Mouse (Mus musculus) CH12.LX (cell line): ENCODE measurements at regions not wholly inside any gene's neighbourhood (a gene's known extent, or its start where the extent isn't known, plus 50 kb on each side); places are given as distances from the start of the nearest gene placed in this dataset.

Experiments
- CHD1 ChIP-seq: IDR thresholded peaks from 2 replicates; pipeline ENCODE4 v1.6.1; 2012; ENCODE audit warnings: low read depth, low read length, improper control_type of control experiment, inconsistent platforms
- CTCF ChIP-seq, 2 experiments: IDR thresholded peaks in 1 of 2; conservative IDR thresholded peaks in 1 of 2; 2 replicates each; pipeline ENCODE4 v1.5.1; 2011 to 2012; ENCODE audit warnings: low read depth in 2 of 2, low read length in 2 of 2, improper control_type of control experiment in 1 of 2, inconsistent platforms in 1 of 2, mild to moderate bottlenecking in 1 of 2, moderate library complexity in 1 of 2
- ETS1 ChIP-seq: conservative IDR thresholded peaks from 2 replicates; pipeline ENCODE4 v1.6.1; 2012; ENCODE audit warnings: low read depth, mild to moderate bottlenecking, inconsistent platforms, low read length, improper control_type of control experiment, moderate library complexity
- JUND ChIP-seq: conservative IDR thresholded peaks from 2 replicates; pipeline ENCODE4 v1.6.1; 2011; ENCODE audit warnings: low read depth, low read length, improper control_type of control experiment
- MYC ChIP-seq: IDR thresholded peaks from 2 replicates; pipeline ENCODE4 v1.6.1; 2011; ENCODE audit warnings: low read depth, mild to moderate bottlenecking, improper control_type of control experiment, low read length
- NRF1 ChIP-seq: IDR thresholded peaks from 2 replicates; pipeline ENCODE4 v1.6.1; 2014; ENCODE audit warnings: low read depth, mild to moderate bottlenecking, inconsistent platforms, low read length, improper control_type of control experiment, moderate library complexity
- POLR2A ChIP-seq: IDR thresholded peaks from 2 replicates; pipeline ENCODE4 v1.6.1; 2011; ENCODE audit warnings: low read depth, mild to moderate bottlenecking, improper control_type of control experiment, low read length
- RAD21 ChIP-seq: IDR thresholded peaks from 2 replicates; pipeline ENCODE4 v1.6.1; 2011; ENCODE audit warnings: low read depth, mild to moderate bottlenecking, low read length, improper control_type of control experiment, moderate library complexity
- ZC3H11A ChIP-seq: IDR thresholded peaks from 2 replicates; pipeline ENCODE4 v1.6.1; 2012; ENCODE audit warnings: low read depth, mild to moderate bottlenecking, inconsistent platforms, low read length, improper control_type of control experiment

DNA sequence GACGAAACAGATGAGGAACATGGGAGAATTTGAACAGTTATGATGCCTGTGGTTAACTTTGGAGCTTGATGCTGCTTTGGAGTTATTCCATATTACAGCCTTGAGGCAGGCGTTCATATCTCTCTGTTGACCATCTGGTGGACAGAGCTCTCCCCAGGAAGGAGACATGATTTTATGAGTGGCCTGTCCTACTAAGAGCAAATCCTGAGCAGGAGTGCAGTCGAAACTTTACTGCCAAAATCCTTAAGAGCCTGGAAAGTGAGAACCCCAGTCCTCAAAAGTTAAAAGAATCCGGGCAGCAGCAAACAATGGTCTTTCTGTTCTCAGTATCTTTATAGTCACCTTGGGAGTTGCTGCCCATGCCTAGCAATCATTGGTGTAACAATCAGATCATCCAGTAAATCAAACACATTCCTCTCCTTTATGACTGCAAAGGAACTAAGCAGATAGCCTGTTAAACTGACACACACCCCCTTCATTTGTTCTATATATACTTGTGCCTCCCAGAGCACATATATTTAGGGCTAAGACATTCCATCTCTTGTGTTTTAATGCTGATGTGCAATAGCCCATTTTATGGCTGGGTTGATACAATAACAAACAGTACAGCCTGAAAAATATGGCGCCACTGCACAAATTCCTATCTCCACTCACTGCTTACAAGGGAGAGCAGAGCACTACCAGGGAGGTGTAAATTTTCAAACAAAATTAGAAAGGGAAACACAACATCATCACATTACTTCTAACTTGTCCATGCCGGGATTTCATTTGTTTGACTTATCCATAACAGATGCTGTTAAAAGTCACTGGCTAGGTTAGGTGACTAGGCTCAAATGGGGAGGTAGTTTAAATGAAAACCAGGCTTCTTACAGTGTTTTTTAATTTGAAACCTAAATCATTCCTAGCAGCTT lies 312.5 kb upstream of the Gm11146 start:
- TF ChIP-seq ZC3H11A (no peak), POLR2A (no peak), RAD21 (no peak), NRF1 (no peak), CTCF (conservative IDR thresholded peaks at IDR 0.05 in 1 of 2, IDR thresholded peaks at IDR 0.05 in 1 of 2; ENCODE audit: low read depth in 2 of 2, low read length in 2 of 2) (no peak), CHD1 (no peak), JUND (no peak), ETS1 (no peak), MYC (no peak)
